Mouse (Mus musculus) heart, adult 11 months (tissue): ENCODE results near the gene Mtss1l.

Source experiments
- DNase-seq: peaks from one replicate; pipeline ENCODE4 v3.0.0; 2022

Mtss1l gene

GRCm38 (mm10) chr8:110706288-110706870 is 14.9 kb upstream of the Mtss1l start:
- DNase-seq, result no peak

- DNase-seq, result no peak
These were observed 12.8 kb upstream of the Mtss1l start for GRCm38 (mm10) chr8:110708429-110708828.

- DNase-seq, result no peak
These were observed 10.7 kb upstream of the Mtss1l start for GRCm38 (mm10) chr8:110710593-110710992.

- DNase-seq, result peak; percentile 98
These were observed 9.9 kb upstream of the Mtss1l start for GRCm38 (mm10) chr8:110711271-110711934.

GRCm38 (mm10) chr8:110713073-110713472 is 8.2 kb upstream of the Mtss1l start:
- DNase-seq, result peak; percentile 96

GRCm38 (mm10) chr8:110714827-110715519 is 6.3 kb upstream of the Mtss1l start:
- DNase-seq, result no peak

GRCm38 (mm10) chr8:110716075-110716474 is 5.2 kb upstream of the Mtss1l start:
- peak; percentile 99 for DNase-seq

- DNase-seq, result peak; percentile 93
These were observed 4.1 kb upstream of the Mtss1l start for GRCm38 (mm10) chr8:110717131-110717530.

- DNase-seq, result peak; percentile 94
These were observed 2.9 kb upstream of the Mtss1l start for GRCm38 (mm10) chr8:110718209-110718968.

- DNase-seq, result peak; percentile 99
These were observed 2.2 kb upstream of the Mtss1l start for GRCm38 (mm10) chr8:110718969-110719670.

- peak; percentile 92 for DNase-seq
These were observed 1.2 kb upstream of the Mtss1l start for GRCm38 (mm10) chr8:110719898-110720653.

GRCm38 (mm10) chr8:110721606-110722413 is 534 bp downstream of the Mtss1l start:
- DNase-seq, result peak; percentile 94

GRCm38 (mm10) chr8:110722414-110723011 is 1.2 kb downstream of the Mtss1l start:
- peak; percentile 91 for DNase-seq

GRCm38 (mm10) chr8:110724493-110724892 is 3.2 kb downstream of the Mtss1l start:
- DNase-seq, result no peak

GRCm38 (mm10) chr8:110725084-110725838 is 4.0 kb downstream of the Mtss1l start:
- DNase-seq, result no peak

- peak; percentile 95 for DNase-seq
These were observed 5.6 kb downstream of the Mtss1l start for GRCm38 (mm10) chr8:110726893-110727292.

GRCm38 (mm10) chr8:110731346-110731859 is 10.1 kb downstream of the Mtss1l start:
- no peak for DNase-seq

- no peak for DNase-seq
These were observed 11.8 kb downstream of the Mtss1l start for GRCm38 (mm10) chr8:110733036-110733435.

GRCm38 (mm10) chr8:110738591-110739195 is 17.4 kb downstream of the Mtss1l start:
- peak; percentile 92 for DNase-seq
